Mouse (Mus musculus): ENCODE results near the gene Tia1. TPM values are rescaled to one million over a fixed set of nuclear protein-coding genes. Genes with fewer than 3 reads are reported as not detected.

Tia1 gene
- polyA plus RNA-seq, 1 experiment from 2014 or later: 355 TPM

- no peak overlapping the region for H3K27ac ChIP-seq
- WGBS: 82% methylated on average over 5 of the region's 5 CpGs
- H3K9me3 ChIP-seq (replicated peaks): no peaks in the 10 kb centered on the region
- H3K4me2 ChIP-seq (replicated peaks): no peak overlapping the region
- no peak overlapping the region for H3K9ac ChIP-seq
- H3K4me1 ChIP-seq: peaks cover 31% of the 10 kb centered on the region
- no peaks in the 10 kb centered on the region for H3K27me3 ChIP-seq
- no peaks in the 10 kb centered on the region for H3K36me3 ChIP-seq
- no peak overlapping the region for H3K4me3 ChIP-seq
- ATAC-seq (ENCODE audit: low FRiP score): no peak
Measured at GRCm38 (mm10) chr6:86476931-86477330, 72.9 kb downstream of the Tia1 start.

- Histone ChIP-seq H3K27ac (peak overlapping the region; percentile 81), H3K4me2 (replicated peaks) (peak overlapping the region; percentile 8; the same call in 1 of the 2 replicates)
- WGBS: 60% methylated on average over 3 of the region's 3 CpGs
Measured at GRCm38 (mm10) chr6:86479311-86479710, 75.3 kb downstream of the Tia1 start.

GRCm38 (mm10) chr6:86479816-86480188 lies 75.8 kb downstream of the Tia1 start:
- Histone ChIP-seq H3K9ac (no peak overlapping the region), H3K27me3 (no peaks in the 10 kb centered on the region), H3K4me1 (peaks cover 20% of the 10 kb centered on the region), H3K4me2 (replicated peaks) (no peak overlapping the region), H3K27ac (peak overlapping the region; percentile 81; the same call in 1 of the 2 replicates), H3K36me3 (no peaks in the 10 kb centered on the region), H3K9me3 (replicated peaks) (no peaks in the 10 kb centered on the region), H3K4me3 (no peak overlapping the region)
- no peak for ATAC-seq (ENCODE audit: low FRiP score)

More at GRCm38 (mm10) chr6:86479311-86479710, 75.3 kb downstream of the Tia1 start:
- Histone ChIP-seq H3K36me3 (no peaks in the 10 kb centered on the region), H3K4me1 (peaks cover 20% of the 10 kb centered on the region), H3K9ac (0 out of 2 replicates have a peak overlapping the region, but pooled peaks have one; percentile 15), H3K4me3 (no peak overlapping the region), H3K9me3 (replicated peaks) (no peaks in the 10 kb centered on the region), H3K27me3 (no peaks in the 10 kb centered on the region)
- no peak for ATAC-seq (ENCODE audit: low FRiP score)

GRCm38 (mm10) chr6:86480189-86480831 lies 76.3 kb downstream of the Tia1 start:
- Histone ChIP-seq H3K36me3 (no peaks in the 10 kb centered on the region), H3K4me3 (no peak overlapping the region), H3K27me3 (no peaks in the 10 kb centered on the region), H3K9me3 (replicated peaks) (no peaks in the 10 kb centered on the region), H3K27ac (peak overlapping the region; percentile 81), H3K4me1 (peaks cover 20% of the 10 kb centered on the region), H3K4me2 (replicated peaks) (peak overlapping the region; percentile 18), H3K9ac (no peak overlapping the region)
- WGBS: 36% methylated on average over 9 of the region's 9 CpGs
- no peak for ATAC-seq (ENCODE audit: low FRiP score)

GRCm38 (mm10) chr6:86481871-86482270 lies 77.9 kb downstream of the Tia1 start:
- 84% methylated on average over 5 of the region's 5 CpGs for WGBS
- H3K4me3 ChIP-seq: no peak overlapping the region

More at GRCm38 (mm10) chr6:86481871-86482270, 77.9 kb downstream of the Tia1 start:
- H3K27me3 ChIP-seq: no peaks in the 10 kb centered on the region
- no peak overlapping the region for H3K9ac ChIP-seq
- no peak overlapping the region for H3K27ac ChIP-seq
- peaks cover 23% of the 10 kb centered on the region for H3K4me1 ChIP-seq
- H3K36me3 ChIP-seq: no peaks in the 10 kb centered on the region
- no peaks in the 10 kb centered on the region for H3K9me3 ChIP-seq (replicated peaks)
- ATAC-seq (ENCODE audit: low FRiP score): no peak
- H3K4me2 ChIP-seq (replicated peaks): no peak overlapping the region

Other genes with a start within 250 kb of the Tia1 start
- gene Tgfa, start 209.0 kb upstream of the Tia1 start, polyA plus RNA-seq (2016; fragmentation: Nextera tagmentation; extraction: Ambion mirVana): 4.0 and 4.7 TPM in 2 replicates
- gene Fam136a, start 38.6 kb upstream of the Tia1 start, polyA plus RNA-seq (2016; fragmentation: Nextera tagmentation; extraction: Ambion mirVana): 107 and 116 TPM in 2 replicates
- gene Snrpg, start 32.9 kb upstream of the Tia1 start, polyA plus RNA-seq (2016; fragmentation: Nextera tagmentation; extraction: Ambion mirVana): 394 and 521 TPM in 2 replicates
- 123 and 125 TPM in 2 replicates for gene Pcyox1, start 7.1 kb upstream of the Tia1 start, polyA plus RNA-seq (2016; fragmentation: Nextera tagmentation; extraction: Ambion mirVana)
- not detected in 2 replicates for gene Gm44790, start 22.4 kb downstream of the Tia1 start, polyA plus RNA-seq (2016; fragmentation: Nextera tagmentation; extraction: Ambion mirVana)
- gene C87436, start 34.2 kb downstream of the Tia1 start, polyA plus RNA-seq (2016; fragmentation: Nextera tagmentation; extraction: Ambion mirVana): 28.1 and 29.7 TPM in 2 replicates
- 557 and 561 TPM in 2 replicates for gene Pcbp1, start 122.1 kb downstream of the Tia1 start, polyA plus RNA-seq (2016; fragmentation: Nextera tagmentation; extraction: Ambion mirVana)
- 0.39 and 0.67 TPM in 2 replicates for gene Asprv1, start 223.9 kb downstream of the Tia1 start, polyA plus RNA-seq (2016; fragmentation: Nextera tagmentation; extraction: Ambion mirVana)